Mouse (Mus musculus) 3134 (cell line): Measurements from ENCODE around the gene Gramd1c.

Experiments
- DNase-seq: peaks from one replicate; pipeline ENCODE4 v3.0.0-alpha.2; 2011; ENCODE audit warnings: low spot score; ENCODE audit not compliant: insufficient read length; ENCODE audit errors: extremely low read depth

The Gramd1c gene

DNA sequence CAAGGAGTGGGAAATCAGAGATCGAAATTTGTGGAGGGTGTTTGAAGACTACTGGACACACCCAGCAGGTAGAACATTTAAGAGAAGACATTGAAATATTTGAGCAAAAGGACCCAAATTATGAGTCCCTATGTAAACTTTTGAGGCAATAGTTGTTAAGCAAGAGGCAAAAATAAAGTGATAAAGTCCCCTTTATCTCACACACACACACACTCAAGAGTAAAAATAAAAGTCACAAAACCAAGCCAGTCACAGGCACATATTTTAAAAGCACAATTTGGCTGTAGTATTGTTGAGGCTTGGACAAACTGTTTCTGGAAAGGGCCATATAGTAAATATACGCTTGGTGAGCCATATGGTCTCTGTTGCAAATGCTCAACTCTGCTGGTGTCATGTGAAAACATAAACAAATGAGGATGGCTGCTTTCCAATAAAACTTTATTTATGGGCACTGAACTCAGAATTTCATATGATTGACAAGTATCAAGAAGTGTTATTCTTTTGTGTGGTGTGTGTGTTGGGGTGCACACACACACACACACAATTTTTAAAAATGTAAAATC lies 44.1 kb downstream of the Gramd1c start:
- DNase-seq = no peak

DNA sequence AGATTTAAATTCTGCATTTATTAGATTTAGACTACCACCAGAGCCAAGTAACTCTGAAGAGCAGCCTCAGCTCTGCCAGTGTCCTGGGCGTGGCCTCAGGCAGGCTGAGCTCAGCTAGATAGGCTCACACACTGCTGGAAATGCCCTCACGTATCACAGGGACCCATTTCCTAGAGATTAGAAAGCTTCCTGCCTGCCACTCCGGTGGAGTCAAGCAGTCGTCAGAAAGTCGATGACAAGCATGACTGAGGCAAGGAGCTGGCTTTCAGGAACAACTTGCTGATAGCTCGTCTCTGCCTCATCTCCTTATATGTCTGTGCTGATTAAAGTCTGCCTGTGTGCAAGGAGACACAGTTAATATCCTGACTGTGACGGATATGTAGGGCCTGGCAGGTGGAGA lies 44.8 kb downstream of the Gramd1c start:
- DNase-seq = no peak

DNA sequence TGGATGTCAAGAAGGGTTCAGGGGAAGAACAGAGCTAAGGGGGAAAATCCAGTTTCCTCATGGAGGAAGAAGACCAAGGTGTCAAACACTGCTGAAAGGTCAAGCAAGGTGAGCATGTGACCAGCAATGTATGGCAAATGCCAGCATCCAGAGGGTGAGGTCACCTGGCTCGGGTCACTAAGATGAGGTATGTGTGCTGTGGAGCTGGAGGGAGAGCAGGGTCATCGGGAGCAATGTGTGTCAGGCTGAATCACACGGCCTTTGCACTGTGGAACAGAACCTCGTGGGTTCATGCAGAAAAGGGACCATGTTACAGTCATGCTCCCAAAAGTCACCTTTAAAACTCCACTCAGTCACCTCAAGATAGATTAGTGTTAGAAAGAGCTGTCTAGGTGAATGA lies 45.4 kb downstream of the Gramd1c start:
- DNase-seq = no peak

DNA sequence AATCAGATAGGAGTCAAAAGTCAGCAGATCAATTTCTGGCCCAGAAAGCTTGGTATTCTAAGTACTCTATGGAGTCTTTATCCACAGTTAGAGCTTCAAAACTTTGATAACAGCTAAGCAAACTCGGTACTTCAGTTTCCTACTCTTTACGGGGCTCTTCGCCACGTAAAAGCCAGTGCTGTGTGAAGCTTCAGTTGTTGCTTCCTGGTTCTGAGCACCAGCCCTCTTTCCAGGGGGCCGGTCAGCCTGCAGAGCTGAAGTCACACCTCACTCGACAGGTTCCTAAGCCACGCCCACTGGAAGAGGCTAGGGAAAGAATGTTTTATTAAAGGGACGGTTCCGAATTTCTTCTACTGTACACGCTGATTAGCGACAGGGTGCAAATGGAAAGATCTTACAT lies 47.0 kb downstream of the Gramd1c start:
- DNase-seq = no peak

DNA sequence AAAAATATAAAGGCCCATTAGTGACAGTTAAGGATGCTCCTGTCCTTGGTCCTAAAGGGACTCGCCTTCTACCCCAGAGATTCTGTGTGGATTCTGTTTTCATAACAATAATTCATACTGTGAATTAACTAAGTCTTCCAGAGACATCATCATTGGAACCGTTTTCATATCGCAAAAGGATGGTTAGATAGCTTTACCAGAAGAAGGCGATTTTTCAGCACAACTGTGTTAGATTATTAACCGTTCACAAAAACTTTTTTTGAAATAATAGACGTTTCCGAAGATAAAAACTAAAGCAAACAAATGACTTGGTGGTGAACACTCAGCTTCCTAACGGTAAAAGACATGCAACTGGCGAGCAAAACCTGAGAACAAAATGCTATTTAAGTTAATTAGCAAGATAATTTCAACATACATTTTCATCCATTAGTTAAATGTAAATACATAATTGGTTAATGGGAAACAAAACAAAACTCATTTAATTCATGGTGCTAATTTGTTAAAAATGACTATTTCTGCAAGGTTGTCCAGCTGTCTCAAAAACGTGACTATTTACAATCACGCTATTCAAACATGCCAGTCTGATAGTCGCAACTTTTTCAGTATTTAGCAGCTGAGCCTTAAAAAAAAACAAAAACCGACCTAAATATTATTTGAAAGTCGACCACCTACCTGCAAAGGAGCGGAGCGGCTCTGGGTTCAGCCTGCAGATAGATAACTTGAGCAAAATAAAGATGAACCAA lies 47.6 kb downstream of the Gramd1c start:
- no peak for DNase-seq

DNA sequence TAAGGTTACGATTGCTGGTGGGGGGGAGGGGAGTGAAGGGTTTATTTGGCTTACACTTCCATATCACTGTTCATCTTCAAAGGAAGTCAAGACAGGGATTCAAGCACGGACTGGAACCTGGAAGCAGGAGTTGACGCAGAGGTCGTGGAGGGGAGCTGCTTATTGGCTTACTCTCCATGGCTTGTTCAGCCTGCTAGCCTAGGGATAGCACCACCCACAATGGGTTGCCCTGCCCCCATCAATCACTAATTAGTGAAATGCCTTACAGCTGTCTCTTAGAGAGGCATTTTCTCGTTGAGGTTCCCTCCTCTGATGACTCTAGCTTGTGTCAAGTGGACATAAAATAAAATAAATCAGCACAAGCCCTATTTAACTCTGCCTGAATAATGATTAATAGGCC lies 52.1 kb downstream of the Gramd1c start:
- no peak for DNase-seq

DNA sequence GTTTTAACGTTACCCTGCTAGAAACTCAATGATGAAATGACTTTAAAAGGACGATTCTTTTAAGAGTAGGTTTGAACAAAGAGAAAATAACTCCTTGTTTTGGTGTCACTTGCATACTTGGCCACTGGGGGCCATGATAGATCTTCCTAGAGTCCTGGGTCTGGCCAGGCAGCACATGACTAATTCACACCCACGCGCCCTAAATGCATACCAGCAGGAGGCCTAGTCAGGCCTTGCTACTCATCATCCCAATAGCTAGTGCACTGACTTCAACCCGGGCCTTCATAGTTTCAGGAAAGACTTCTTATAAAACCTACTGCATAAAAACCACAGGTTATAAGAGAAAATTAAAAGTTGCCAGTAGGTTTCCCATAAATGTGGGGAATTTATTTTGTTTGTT lies 61.1 kb downstream of the Gramd1c start:
- no peak for DNase-seq

DNA sequence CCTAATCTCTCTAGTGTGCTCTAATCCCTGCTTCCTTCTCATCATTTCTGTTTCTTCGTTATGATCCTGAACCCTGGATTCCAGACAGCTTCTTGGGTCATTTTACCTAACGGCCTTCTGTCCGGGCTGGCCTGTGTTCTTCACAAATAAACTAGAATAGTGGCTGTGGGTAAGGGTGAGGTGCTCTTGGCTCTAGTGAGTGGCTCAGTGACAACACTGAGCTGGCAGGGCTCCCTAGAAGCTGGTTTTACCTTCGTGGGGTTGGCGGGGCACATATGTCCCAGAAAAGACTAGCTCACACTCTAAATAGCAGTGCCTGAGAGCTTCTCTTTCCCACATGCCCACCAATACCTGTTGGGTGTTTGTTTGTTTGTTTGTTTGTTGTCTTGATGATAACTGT lies 63.6 kb downstream of the Gramd1c start:
- DNase-seq = no peak

DNA sequence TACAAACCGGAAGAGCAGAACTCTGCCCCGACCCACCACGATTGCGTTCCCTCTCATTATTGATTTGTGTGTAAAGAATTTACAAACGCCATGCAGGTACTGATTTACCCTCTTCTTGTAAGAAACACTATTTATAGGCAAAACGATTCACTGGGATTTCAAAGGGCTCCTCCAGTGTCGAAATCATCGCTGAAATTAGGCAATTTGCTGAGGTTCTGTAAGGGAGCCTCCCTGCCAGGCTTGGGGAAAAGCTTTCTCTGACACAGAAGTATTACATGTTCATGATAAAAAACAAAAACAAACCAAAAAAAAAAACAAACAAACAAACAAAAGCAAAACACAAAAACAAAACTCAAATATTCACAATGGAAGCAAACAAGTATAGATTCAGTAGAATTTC lies 64.0 kb downstream of the Gramd1c start:
- no peak for DNase-seq

DNA sequence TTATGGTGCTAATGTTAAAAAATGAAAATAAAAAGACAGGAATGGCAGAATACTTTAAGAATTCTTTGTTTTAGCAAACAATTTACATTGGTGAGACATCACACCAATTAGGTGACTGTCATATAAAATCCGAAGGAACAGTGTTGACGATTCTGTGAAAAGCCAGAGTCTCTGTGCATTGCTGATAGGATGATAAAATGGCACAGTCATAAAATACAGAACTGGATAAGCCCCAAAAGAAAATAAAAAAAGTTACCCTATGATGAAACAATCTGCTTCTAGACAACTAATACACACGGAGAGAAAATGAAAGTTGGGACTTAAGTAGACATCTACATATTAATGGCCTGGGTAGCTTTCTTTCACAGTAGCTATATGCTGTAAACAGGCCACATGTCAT lies 68.5 kb downstream of the Gramd1c start:
- DNase-seq = no peak

DNA sequence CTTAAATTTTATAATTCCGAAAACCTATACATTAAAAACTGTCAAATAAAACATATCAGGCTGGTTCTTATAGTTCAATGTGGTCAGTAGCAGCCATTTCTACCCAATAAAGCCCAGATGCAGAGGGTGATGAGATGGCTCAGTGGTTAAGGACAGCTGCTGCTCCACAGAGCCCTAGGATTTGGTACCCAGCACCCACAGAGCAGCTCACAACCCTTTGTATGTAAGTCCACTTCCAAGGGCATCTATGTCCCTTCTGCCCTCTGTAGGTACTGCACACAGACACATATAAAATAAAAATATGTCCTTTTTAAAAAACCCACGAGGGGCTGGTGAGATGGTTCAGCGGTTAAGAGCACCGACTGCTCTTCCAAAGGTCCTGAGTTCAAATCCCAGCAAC lies 76.8 kb downstream of the Gramd1c start:
- DNase-seq = no peak

DNA sequence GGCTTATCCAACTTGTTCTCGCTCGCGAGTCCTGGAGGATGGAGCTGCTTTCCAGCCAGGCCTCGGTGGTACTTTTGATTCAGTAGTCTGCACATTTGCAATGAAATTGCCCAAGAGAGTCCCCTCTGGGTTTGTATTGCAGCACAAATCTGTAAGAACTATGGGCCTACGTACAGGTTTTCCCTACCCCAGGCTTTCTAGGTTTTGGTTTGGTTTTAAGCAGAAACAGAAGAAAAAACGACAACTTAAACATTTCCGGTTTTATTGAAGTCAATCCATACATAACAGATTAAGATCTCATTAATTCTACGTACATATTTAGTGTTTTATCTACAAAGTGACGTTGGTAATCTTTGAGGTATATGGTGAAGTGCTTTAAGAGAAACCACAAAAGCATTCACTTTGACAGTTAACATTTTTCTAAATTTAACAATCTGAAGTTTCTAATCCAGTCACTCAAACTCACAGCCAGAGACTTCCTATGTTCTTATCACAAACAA lies 83.0 kb downstream of the Gramd1c start:
- no peak for DNase-seq

DNA sequence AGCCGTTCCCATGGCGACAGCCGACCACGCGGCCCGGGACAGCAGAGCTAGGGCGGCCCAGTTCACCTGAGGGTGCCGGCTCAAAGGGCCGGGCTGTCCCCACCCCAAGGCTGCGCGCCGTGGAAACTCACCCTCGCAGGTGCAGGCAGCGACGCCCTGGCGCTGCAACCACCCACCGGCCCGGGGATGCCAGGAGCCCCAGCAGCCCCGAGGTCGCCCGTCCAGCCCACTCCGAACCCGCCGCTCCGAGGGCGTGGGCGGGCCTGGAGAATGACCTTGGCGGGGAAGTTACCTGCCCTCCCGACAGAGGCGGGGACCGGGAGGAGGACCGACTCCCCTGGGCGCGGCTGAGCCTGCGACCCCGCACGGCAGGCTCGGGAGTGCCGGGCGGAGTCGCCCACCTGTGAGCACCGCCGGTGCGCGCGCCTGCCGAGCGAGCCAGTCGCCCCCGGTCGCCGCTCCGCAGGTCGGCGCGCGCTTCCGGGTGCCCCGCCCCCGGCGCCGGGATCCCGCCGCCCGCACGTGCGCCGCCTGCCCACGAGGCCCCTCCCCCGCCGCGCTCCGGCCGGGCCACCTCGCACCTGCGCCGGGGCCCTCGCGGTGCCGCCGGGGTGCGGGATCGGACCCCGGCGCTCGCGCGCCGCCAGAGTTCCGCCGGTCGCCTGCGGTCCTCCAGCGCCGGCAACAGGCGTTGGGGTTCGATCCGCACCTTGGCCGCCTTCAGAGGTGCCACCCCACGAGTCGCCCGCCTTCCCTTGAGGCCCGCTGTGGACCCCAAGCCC lies 83.6 kb downstream of the Gramd1c start, which contains the start of gene Zdhhc23:
Gene Zdhhc23 (minus strand): TSS at position 464 of the 782 bp plus-strand sequence.
- DNase-seq = no peak

DNA sequence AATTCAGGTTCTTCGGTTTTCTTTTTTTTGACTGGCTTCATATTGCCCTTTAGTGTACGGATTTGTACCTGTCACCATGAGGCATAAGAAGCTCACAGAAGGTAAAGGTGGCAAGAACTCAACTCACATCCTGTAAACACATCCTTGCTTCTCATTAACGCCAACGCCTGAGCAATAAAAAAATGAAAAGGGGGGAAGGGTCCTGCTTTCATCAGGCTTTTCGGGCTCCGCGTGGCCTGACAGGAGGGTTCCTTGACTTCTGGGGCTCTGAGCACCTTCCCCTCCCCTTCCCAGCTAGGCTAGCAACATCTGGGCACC lies 84.2 kb downstream of the Gramd1c start:
- DNase-seq = no peak

DNA sequence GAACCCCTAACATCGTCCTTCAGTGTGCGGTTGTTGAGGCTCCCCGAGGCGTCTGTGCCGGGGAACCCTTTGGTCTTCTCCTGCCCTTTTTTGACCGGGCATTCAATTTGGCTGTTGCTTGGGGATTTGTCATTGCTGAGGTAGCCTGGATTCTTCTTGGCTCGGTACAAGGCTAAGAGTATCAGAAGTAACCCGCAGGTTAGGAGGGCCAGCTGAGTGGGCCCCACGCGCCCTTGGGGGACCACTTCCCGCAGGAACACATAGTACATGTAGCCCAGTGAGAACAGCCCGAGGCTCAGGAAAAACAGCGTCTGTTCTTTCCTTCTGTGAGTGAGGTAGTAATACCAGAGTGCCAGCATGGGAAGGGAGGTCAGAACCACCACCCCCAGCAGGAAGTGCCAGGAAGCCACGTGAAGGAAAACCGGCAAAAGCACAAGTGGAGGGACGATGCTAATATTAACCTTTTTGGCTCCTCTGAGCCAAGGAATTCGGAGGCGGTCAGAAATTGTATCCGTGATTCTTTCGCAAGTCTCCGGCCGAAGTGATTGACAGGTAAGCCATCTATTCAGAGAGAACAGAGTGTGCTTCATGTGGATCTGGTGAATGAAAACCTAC lies 89.4 kb downstream of the Gramd1c start:
- no peak for DNase-seq

DNA sequence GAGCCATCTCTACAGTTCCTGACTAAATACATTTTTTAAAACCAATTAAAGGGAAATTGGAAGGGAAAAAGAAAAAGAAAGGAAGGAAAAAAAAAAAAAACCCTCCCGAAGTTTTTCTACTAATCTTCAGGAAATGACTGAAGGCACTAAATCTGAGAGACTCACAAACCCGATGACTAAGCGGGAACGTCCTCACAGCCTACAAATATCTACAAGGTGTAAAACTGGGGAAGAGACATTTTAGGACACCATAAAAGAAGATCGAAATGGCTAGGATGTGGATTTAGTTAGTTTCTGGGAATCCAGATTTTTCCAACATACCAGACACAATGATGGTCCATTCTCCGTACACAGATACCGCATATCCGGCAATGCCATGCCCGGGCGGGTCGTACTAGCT lies 90.0 kb downstream of the Gramd1c start:
- no peak for DNase-seq

DNA sequence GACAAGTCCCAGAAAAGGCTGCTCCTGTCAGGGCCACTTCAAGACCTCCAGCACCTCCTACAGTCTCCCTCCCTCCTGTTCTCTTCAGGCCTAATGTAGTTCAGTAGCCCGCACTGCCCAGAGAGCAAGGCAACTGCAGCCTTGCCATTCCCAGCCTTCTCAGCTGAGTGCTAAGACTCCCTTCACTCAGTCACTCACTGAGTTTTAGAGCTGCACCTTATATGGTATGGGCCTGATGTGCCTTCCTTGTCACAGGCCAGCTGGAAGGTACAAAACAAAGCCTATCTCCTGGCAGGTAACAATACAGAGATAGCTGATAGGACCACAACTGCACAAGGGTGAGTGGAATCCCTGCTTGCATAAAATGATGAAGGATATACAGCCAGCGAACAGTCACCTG lies 90.8 kb downstream of the Gramd1c start:
- no peak for DNase-seq

DNA sequence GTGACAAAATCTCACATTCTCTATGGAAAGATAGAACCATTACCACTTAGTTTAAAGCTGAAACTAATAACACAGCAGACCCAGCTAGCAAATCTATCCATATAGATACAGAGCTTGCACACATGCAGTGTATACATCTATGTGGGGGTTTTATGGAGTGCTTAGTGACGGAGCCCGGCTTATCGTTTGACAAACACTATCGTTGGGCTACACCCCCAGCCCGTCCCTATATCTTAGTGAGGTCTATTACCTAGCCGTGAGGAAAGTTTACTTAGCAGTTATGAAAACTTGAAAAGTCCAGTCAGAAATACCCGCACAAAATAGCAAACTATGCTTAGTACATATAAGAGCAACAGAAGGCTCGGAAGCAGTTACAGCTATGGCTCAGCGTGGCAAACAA lies 91.4 kb downstream of the Gramd1c start:
- DNase-seq = no peak

DNA sequence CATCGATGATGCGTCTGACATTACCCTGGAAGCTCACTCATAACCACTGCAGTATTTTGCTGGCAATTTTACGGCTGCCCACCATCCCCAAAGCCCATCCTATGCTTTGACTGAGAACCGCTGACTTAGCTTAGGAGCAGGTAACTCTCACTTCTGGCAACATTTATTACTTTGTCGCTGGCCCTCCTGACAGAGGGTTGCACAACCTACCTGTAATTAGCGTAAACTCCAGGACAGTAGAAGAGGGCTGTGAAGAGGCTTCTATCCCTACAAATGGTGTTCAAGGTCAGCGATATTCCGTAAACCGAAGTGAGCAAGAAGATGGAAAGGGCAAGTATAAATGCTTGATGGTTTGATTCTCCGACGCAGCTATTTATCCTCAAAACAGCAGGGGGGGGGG lies 92.0 kb downstream of the Gramd1c start:
- no peak for DNase-seq

DNA sequence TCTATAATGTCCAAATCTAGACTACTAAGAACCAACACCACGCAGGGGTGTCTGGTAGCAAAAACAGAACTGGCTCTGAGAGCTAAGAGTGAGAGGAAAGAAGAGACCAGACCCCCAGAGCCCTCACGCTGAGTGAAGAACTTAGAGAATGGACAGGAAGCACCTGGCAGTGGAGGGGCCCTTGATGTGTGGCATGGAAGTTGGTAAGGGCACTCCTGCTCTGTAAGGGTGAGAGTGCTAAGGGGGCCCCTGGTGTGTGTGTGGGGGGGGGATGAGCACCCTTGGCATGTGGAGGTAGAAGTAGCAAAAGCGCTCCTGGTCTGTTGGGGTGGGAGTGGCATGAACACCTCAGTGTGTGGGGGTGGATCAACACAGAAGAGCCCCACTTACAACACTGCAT lies 92.7 kb downstream of the Gramd1c start:
- DNase-seq = no peak

DNA sequence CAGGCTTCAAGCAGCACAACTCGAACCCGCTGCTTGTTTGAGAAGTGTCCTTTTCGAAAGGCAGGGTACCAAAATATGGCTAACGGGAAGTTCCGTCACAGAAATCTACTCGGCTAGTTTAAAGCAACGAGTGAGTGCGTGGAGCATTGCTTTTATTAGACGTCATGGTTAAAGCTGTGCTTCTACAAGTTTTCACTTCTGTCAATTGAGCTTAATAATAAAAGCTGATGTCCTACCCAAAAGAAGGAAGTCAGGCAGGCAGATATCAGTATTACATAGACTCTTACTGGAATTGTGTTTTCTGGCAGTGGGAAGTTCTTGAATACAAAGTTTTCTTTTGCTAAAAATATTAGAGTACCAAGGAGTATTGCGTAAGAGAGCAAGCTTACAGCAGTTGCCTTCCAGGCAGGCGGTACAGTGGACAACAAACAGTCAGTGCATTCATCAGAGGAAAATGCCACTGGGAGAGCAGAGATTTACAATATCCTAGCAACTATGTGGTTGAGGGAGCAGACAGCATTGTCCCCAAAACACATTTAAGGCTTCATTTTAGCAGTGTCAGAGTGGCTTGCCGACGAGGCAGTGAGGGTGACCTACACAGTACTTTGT lies 97.3 kb downstream of the Gramd1c start:
- no peak for DNase-seq
